Mouse (Mus musculus): ENCODE measurements around the gene Tm2d1. TPM values are rescaled to one million over a fixed set of nuclear protein-coding genes. Genes with fewer than 3 reads are reported as not detected.
"Not testable (repeated sequence)": the region's sequence is repeated elsewhere in the genome, so short reads cannot be mapped to it uniquely, and the experiment has no call there.

Gene Tm2d1
- total and polyA plus RNA-seq, 3 experiments: 14.9 to 25.7 TPM; not detected in 1

DNA sequence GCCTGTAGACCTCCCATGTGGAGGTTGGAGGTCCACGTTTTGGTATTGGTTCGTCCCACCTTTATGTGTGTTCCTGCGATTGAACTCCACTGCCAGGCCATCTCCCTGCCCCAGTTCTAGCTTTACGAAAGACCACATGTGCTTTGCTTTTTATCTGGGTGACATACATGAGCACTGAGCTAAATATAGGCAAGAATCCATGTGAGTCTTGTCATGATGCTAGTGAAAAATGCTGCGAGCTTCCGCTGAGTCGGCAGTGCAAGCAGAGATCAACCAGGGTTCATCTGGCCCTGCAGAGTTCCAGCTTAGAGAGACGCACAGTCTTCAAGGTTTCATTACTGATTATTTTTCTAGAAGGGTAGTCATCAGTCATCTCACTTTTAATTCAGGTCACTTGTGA, 45.3 kb upstream of the Tm2d1 start:
- no peaks in the 10 kb centered on the region for H3K4me1 ChIP-seq (ENCODE audit: control insufficient read depth in 1 of 2, insufficient read depth in 2 of 2, low read length in 2 of 2)
- no peak overlapping the region for H3K9ac ChIP-seq (ENCODE audit: control insufficient read depth, low read depth, low read length, poor library complexity, severe bottlenecking)
- H3K27me3 ChIP-seq (ENCODE audit: control insufficient read depth in 1 of 2, insufficient read depth in 2 of 2, low read length in 2 of 2): peaks cover 9 to 26% of the 10 kb centered on the region in 2 experiments
- H3K27ac ChIP-seq (ENCODE audit: control insufficient read depth, low read depth, low read length): no peak overlapping the region
- no peaks in the 10 kb centered on the region for H3K9me3 ChIP-seq (replicated peaks; ENCODE audit: insufficient read depth, low read length)
- no peaks in the 10 kb centered on the region for H3K79me2 ChIP-seq (ENCODE audit: control insufficient read depth, insufficient read depth, low read length, poor library complexity)
- no peaks in the 10 kb centered on the region for H3K36me3 ChIP-seq (ENCODE audit: control insufficient read depth in 1 of 2, insufficient read depth in 2 of 2, low read length in 2 of 2)
- TF ChIP-seq MXI1 (IDR thresholded peaks at IDR 0.05; ENCODE audit: low read depth, low read length) (no peak), ZC3H11A (IDR thresholded peaks at IDR 0.05; ENCODE audit: low read depth, low read length) (no peak), EP300 (IDR thresholded peaks at IDR 0.05; ENCODE audit: low read depth in 1 of 2, low read length in 2 of 2) (no peak), MAX (IDR thresholded peaks at IDR 0.05; ENCODE audit: low read length) (no peak), MEF2A (IDR thresholded peaks at IDR 0.05; ENCODE audit: extremely low read depth, insufficient replicate concordance, low read depth, low read length, poor library complexity, severe bottlenecking) (no peak), ELF1 (IDR thresholded peaks at IDR 0.05; ENCODE audit: low read depth, low read length) (no peak), E2F4 (IDR thresholded peaks at IDR 0.05; ENCODE audit: borderline replicate concordance, low read depth, low read length) (no peak), RCOR1 (IDR thresholded peaks at IDR 0.05; ENCODE audit: low read depth, low read length) (no peak), CHD1 (IDR thresholded peaks at IDR 0.05; ENCODE audit: low read depth, low read length) (no peak), HCFC1 (IDR thresholded peaks at IDR 0.05; ENCODE audit: low read depth, low read length) (no peak), MYC (IDR thresholded peaks at IDR 0.05; ENCODE audit: low read depth, low read length) (no peak), TBP (IDR thresholded peaks at IDR 0.05; ENCODE audit: low read depth, low read length) (no peak), USF2 (IDR thresholded peaks at IDR 0.05; ENCODE audit: borderline replicate concordance in 1 of 2, insufficient read depth in 1 of 2, low read depth in 1 of 2, low read length in 2 of 2) (no peak), POLR2A (IDR thresholded peaks at IDR 0.05; ENCODE audit: control insufficient read depth in 1 of 2, insufficient read depth in 1 of 2, low read depth in 1 of 2, low read length in 2 of 2, poor library complexity in 1 of 2) (no peak), RAD21 (IDR thresholded peaks at IDR 0.05; ENCODE audit: low read depth, low read length) (no peak), MYB (IDR thresholded peaks at IDR 0.05; ENCODE audit: low read depth, low read length) (no peak), CHD2 (IDR thresholded peaks at IDR 0.05; ENCODE audit: low read length) (no peak), BHLHE40 (IDR thresholded peaks at IDR 0.05; ENCODE audit: borderline replicate concordance, low read depth, low read length) (no peak), UBTF (IDR thresholded peaks at IDR 0.05; ENCODE audit: borderline replicate concordance, insufficient read depth, low read depth, low read length) (no peak), TCF12 (IDR thresholded peaks at IDR 0.05; ENCODE audit: low read depth, low read length) (no peak)
- H3K4me3 ChIP-seq (ENCODE audit: control insufficient read depth in 1 of 2, insufficient read depth in 1 of 2, low read depth in 2 of 2, low read length in 2 of 2): no peak overlapping the region
- no peak for DNase-seq (ENCODE audit: low read depth, low spot score)

DNA sequence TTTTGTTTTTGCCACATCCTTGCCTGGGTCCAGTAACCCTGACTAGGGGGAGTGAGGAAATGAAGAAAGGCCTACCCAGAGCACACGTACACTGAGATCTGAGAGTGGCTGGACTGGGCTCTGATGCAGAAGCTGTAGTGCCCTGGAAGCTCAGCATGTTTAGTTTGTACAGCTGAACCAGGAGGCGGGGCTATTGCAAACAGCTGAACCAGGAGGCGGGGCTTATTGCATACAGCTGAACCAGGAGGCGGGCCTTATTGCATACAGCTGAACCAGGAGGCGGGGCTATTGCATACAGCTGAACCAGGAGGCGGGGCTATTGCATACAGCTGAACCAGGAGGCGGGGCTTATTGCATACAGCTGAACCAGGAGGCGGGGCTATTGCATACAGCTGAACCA, 32.0 kb upstream of the Tm2d1 start:
- not testable (repeated sequence) for H3K4me3 ChIP-seq (ENCODE audit: control insufficient read depth in 1 of 2, insufficient read depth in 1 of 2, low read depth in 2 of 2, low read length in 2 of 2); H3K9me3 ChIP-seq (replicated peaks; ENCODE audit: insufficient read depth, low read length); H3K79me2 ChIP-seq (ENCODE audit: control insufficient read depth, insufficient read depth, low read length, poor library complexity); H3K27ac ChIP-seq (ENCODE audit: control insufficient read depth, low read depth, low read length); H3K27me3 ChIP-seq (ENCODE audit: control insufficient read depth in 1 of 2, insufficient read depth in 2 of 2, low read length in 2 of 2); H3K4me1 ChIP-seq (ENCODE audit: control insufficient read depth in 1 of 2, insufficient read depth in 2 of 2, low read length in 2 of 2); H3K36me3 ChIP-seq (ENCODE audit: control insufficient read depth in 1 of 2, insufficient read depth in 2 of 2, low read length in 2 of 2); H3K9ac ChIP-seq (ENCODE audit: control insufficient read depth, low read depth, low read length, poor library complexity, severe bottlenecking)
- peak; percentile 8 for DNase-seq (ENCODE audit: low read depth, low spot score)
